Mouse (Mus musculus) midbrain, embryonic 11.5 days (tissue): ENCODE measurements at regions not wholly inside any gene's neighbourhood (a gene's known extent, or its start where the extent isn't known, plus 50 kb on each side); places are given as distances from the start of the nearest gene placed in this dataset.

Source experiments
- ATAC-seq: fragments of 200-750 bp; cut with Nextera tagmentation; 2 replicates; pipeline ENCODE4 v1.8.0; 2017; ENCODE audit warnings: moderate TSS enrichment, moderate library complexity; ENCODE audit not compliant: low FRiP score
- DNase-seq: peaks from one replicate; pipeline ENCODE4 v3.0.0; 2015; ENCODE audit warnings: low spot score; ENCODE audit errors: missing footprints
- H3K27ac ChIP-seq: fragments of 300-500 bp; sonication (generic); 2 replicates; pipeline ENCODE4 v1.5.1; 2014; ENCODE audit warnings: low read depth, low read length
- H3K27me3 ChIP-seq: fragments of 300-500 bp; sonication (generic); 2 replicates; pipeline ENCODE4 v1.6.1; 2014; ENCODE audit warnings: mild to moderate bottlenecking, low read length, moderate library complexity, mixed read lengths; ENCODE audit not compliant: control insufficient read depth, insufficient read depth
- H3K36me3 ChIP-seq: fragments of 300-500 bp; sonication (generic); 2 replicates; pipeline ENCODE4 v1.6.1; 2014; ENCODE audit warnings: mild to moderate bottlenecking, low read length, moderate library complexity, mixed read lengths; ENCODE audit not compliant: control insufficient read depth, insufficient read depth
- H3K4me1 ChIP-seq: fragments of 300-500 bp; sonication (generic); 2 replicates; pipeline ENCODE4 v1.6.1; 2014; ENCODE audit warnings: low read length; ENCODE audit not compliant: control insufficient read depth, insufficient read depth
- H3K4me2 ChIP-seq: fragments of 300-500 bp; sonication (generic); 2 replicates; pipeline ENCODE4 v1.6.1; 2014; ENCODE audit warnings: mild to moderate bottlenecking, moderate library complexity
- H3K4me3 ChIP-seq: fragments of 300-500 bp; sonication (generic); 2 replicates; pipeline ENCODE4 v1.5.1; 2014; ENCODE audit warnings: low read depth, low read length
- H3K9ac ChIP-seq: fragments of 300-500 bp; sonication (generic); 2 replicates; pipeline ENCODE4 v1.6.1; 2014; ENCODE audit warnings: low read length
- H3K9me3 ChIP-seq: fragments of 300-500 bp; sonication (generic); 2 replicates; pipeline ENCODE4 v1.6.1; 2016; ENCODE audit warnings: low read length; ENCODE audit not compliant: control insufficient read depth
- WGBS: fragments of 180-500 bp; shearing (Covaris S2); extraction: QIAGEN DNeasy Blood & Tissue Kit; methylation state at CpG from one replicate; pipeline ENCODE4 v1.1.7; 2014; 5-methylcytosine and 5-hydroxymethylcytosine counted together

DNA sequence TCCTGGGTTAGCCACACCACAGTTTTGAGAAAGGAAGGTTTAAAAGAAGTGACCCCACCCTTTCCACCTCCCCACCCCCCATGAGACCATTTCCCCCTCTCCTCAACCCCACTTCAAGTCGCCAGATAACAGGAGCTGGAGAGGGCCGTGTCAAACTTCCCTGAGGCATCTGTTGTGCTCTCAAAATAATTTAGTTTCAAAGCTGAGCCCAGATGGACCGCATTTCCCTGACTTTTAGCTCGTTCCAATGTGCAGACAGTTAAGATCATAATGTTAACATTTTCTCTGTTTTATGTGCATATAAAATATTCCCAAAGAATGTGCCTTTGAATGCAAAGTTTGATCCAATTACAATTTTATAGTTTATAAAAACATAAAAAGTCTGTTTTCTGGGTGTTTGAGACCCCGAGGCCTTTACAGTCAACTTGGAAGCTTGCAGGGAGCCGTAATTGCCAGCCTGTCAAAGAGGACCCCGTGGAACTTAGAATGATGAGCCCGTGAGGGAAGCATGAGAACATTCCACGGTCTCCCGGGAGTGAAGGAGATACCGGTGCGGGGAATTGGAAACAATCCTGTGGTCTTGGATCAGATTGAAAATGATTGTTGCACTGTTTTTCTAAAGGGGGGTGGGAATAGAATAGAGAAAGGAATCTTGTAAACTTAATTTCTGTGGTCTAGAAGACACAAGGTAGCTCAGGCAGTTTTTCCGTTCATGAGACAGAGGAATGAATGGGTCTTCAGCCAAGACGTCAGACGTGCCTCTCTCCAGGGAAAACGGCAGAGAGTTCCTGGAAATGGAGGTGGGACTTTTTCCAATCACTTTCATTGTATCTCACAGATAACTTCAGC, 903.3 kb downstream of the Mrps31 start:
- no peaks in the 10 kb centered on the region for H3K27me3 ChIP-seq
- H3K4me2 ChIP-seq: no peak overlapping the region
- H3K36me3 ChIP-seq: no peaks in the 10 kb centered on the region
- DNase-seq: no peak
- no peaks in the 10 kb centered on the region for H3K4me1 ChIP-seq
- H3K9me3 ChIP-seq: no peaks in the 10 kb centered on the region; the same call in 1 of the 2 replicates
- H3K9ac ChIP-seq: no peak overlapping the region
- H3K27ac ChIP-seq: no peak overlapping the region
- no peak overlapping the region for H3K4me3 ChIP-seq
- WGBS: 87% methylated on average over 16 of the region's 16 CpGs
- no peak for ATAC-seq

DNA sequence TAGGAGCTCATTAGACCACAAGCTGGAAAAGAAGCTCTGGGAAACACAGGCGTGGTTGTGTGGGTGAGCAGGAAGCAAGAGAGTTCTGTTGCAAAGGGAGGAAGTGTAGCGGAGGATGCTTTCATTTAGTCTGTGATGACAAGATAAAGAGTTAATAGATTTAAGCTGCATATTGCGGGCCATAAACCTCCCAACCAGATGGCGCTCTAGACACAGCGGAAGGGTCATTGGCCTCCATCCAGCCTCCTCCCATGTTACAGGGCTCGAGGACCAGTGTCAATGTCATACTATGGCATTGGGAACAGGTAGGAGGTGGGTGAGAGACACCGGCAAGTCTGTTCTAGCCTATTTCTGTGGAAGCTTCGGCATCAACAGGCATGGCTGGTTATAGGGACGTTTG, 908.4 kb downstream of the Mrps31 start:
- ATAC-seq (no peak), DNase-seq (no peak)
- Histone ChIP-seq H3K4me3 (no peak overlapping the region), H3K4me1 (no peaks in the 10 kb centered on the region), H3K9ac (no peak overlapping the region), H3K4me2 (no peak overlapping the region), H3K27ac (no peak overlapping the region), H3K9me3 (no peaks in the 10 kb centered on the region), H3K36me3 (no peaks in the 10 kb centered on the region), H3K27me3 (no peaks in the 10 kb centered on the region)
- 66% methylated on average over 9 of the region's 9 CpGs for WGBS

DNA sequence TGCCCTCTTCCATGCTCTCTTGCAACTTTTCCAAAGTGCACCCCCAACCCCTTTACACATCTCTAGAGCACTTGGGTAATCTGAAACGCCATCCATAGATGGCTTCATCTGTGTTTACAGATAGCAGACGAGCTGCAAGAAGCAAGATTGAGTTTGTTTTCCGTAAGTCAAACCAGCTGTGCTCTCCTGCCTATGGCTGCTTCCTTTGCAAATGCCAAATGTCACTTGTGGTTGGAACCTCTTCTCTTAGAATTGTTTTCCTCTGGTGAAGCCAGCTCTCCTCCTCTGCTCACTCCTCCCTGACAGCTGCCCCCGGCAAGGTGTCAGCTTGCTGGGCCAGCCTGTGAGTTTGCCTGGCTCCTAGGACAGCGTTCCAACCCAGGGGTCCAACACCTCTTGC, 910.0 kb downstream of the Mrps31 start:
- Histone ChIP-seq H3K4me1 (no peaks in the 10 kb centered on the region), H3K27me3 (no peaks in the 10 kb centered on the region), H3K4me3 (no peak overlapping the region), H3K27ac (no peak overlapping the region), H3K9me3 (no peaks in the 10 kb centered on the region), H3K9ac (no peak overlapping the region), H3K36me3 (no peaks in the 10 kb centered on the region), H3K4me2 (no peak overlapping the region)
- DNase-seq (no peak), ATAC-seq (no peak)
- 70% methylated on average over 5 of the region's 5 CpGs for WGBS

DNA sequence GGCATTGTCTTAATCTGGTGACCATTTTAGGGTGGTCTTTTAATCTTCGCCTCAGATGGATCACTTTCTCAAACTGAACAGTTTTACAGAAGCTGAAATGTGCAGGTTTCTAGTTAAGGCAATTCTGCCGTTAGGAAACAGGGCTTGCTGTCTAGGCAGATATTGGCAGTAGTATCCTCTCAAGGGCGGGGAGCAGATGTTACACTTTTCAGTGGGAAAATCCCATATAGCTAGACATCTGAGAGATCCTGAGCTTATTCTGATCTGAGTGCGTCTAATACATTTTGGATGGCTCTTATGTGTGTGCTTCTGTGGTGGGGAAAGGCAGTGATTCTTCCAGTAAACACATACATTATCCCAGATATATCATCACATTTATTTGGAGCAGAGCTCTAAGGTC, 916.1 kb downstream of the Mrps31 start:
- Histone ChIP-seq H3K9me3 (no peaks in the 10 kb centered on the region), H3K4me3 (no peak overlapping the region), H3K27ac (no peak overlapping the region), H3K36me3 (no peaks in the 10 kb centered on the region), H3K4me2 (no peak overlapping the region), H3K27me3 (no peaks in the 10 kb centered on the region), H3K4me1 (no peaks in the 10 kb centered on the region), H3K9ac (no peak overlapping the region)
- no peak for DNase-seq
- no peak for ATAC-seq
- WGBS: 88% methylated on average over 4 of the region's 4 CpGs

DNA sequence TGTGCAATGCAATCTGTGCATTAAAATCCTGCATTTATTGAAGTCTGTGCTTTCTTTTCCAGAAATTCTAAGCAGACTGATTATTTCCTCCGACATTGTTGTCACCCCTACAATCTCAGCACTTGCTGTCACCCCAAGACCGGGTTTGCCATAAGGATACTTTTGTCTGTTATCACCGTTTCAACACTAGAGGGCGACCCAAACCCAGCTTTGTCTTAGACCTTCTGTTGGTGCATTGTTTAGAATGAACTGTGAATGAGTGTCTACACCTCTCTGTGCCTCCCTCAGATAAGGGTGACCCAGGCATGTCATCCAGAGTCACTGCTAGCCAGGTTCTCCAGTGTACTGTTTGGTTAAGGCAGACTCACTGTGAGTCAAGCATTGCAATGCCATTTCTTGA, 933.0 kb downstream of the Mrps31 start:
- no peak overlapping the region for H3K27ac ChIP-seq
- ATAC-seq (no peak), DNase-seq (peak; percentile 89)
- H3K36me3 ChIP-seq: no peaks in the 10 kb centered on the region
- H3K27me3 ChIP-seq: no peaks in the 10 kb centered on the region
- WGBS: 18% methylated on average over 4 of the region's 4 CpGs
- H3K4me2 ChIP-seq: no peak overlapping the region
- no peak overlapping the region for H3K9ac ChIP-seq
- H3K9me3 ChIP-seq: peaks cover 2% of the 10 kb centered on the region; the same call in 1 of the 2 replicates
- no peak overlapping the region for H3K4me3 ChIP-seq
- H3K4me1 ChIP-seq: no peaks in the 10 kb centered on the region

DNA sequence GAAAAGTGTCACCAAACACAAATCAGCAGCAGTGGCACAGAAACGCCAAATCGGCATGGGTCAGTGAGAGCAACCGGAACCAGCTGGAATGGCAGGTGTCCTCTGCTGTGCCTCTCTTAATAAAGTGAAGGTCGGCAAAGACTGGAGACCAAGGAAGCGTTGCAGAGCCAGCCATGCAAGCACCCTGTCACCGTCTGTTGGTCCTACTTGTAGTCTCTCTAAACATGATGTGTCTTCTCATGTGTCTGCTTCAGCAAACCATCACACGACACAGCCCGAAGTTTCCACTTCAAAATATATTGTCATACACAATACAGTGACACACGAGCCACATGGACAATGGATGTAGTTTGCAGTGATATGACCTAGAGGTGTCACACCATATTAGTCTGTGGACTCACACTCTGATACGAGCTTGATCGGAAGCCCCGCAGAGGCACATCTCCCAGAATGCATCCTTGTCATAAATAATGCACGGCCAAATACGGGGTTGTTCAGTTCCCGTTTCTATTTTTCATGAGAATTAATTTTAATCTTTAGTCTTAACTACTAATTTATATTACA, 940.3 kb downstream of the Mrps31 start:
- Histone ChIP-seq H3K9me3 (no peaks in the 10 kb centered on the region), H3K4me1 (no peaks in the 10 kb centered on the region), H3K36me3 (no peaks in the 10 kb centered on the region), H3K4me3 (no peak overlapping the region), H3K4me2 (no peak overlapping the region), H3K27ac (no peak overlapping the region), H3K9ac (no peak overlapping the region), H3K27me3 (no peaks in the 10 kb centered on the region)
- no peak for DNase-seq
- ATAC-seq: no peak
- 88% methylated on average over 15 of the region's 15 CpGs for WGBS

DNA sequence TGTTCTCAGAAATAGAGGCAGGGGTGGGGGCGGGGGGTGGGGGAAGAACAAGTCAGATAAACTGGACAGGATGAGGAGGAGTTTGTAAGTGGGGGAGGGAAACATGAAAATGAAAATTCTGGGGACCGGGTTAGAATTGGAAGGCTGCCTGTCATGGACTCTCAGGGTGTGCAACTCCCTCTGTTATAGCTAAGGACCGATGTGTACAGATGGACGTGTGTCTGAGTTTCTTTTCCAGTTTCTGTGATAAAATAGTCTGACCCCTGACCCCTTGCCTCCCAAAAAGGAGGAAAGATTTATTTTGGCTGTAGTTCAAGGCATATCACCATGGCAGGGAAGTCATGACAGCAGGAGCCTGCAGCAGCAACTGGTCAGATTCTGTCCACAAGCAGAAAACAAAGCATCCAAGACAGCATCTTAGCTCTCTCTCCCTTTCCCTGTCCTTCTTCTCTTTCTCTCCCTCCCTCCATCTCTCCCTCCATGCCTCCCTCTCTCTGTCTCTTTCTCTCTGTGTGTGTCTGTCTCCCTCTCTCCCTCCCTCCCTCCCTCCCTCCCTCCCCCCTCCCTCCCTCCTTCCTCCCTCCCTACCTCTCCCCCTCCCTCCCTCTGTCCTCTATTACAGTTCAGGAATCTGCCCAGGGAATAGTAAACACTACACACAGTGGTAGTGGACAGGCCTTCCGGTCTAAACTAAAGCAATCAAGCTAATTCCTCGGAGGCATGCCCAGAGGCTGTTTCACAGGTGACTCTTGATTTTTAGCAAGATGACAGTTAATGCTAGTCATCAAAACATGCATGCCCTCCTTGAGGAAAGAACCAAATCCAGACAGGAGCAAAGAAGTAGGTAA, 941.3 kb downstream of the Mrps31 start:
- H3K4me3 ChIP-seq: no peak overlapping the region
- no peak overlapping the region for H3K27ac ChIP-seq
- H3K9ac ChIP-seq: no peak overlapping the region
- ATAC-seq: no peak
- no peak for DNase-seq
- no peaks in the 10 kb centered on the region for H3K9me3 ChIP-seq
- 62% methylated on average over 6 of the region's 6 CpGs for WGBS
- H3K4me2 ChIP-seq: no peak overlapping the region
- H3K27me3 ChIP-seq: no peaks in the 10 kb centered on the region
- H3K4me1 ChIP-seq: no peaks in the 10 kb centered on the region
- H3K36me3 ChIP-seq: no peaks in the 10 kb centered on the region

DNA sequence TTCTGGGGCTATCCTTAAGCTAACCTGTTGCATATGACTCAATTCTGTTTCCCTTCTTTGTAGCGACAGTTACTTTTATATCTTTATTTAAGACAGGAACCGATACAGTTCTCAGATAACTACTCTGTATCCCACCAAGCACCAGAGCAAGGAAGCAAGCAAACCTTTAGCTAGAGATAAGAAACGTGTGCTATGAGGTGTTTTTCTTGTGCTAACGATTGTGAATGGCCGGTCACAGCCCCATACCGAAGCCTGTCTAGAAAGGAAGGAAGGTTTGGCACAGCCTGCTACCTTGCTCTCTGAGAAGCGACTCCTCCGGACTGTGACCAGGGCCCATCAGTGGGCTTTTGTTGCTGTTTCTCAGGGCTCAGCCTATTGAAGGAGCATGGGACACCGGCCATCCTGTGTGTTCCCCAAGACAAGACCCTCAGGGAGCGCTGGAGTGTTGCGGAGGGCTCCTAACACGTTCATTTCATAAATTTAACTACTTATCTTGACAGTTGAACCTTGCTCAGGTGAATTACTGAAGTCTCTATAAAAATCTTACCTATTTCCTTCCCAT, 949.0 kb downstream of the Mrps31 start:
- H3K36me3 ChIP-seq: no peaks in the 10 kb centered on the region
- peak overlapping the region; percentile 47; the same call in 1 of the 2 replicates for H3K27ac ChIP-seq
- peak overlapping the region; percentile 6; the same call in 1 of the 2 replicates for H3K9ac ChIP-seq
- H3K4me2 ChIP-seq: no peak overlapping the region; the same call in 1 of the 2 replicates
- WGBS: 36% methylated on average over 12 of the region's 12 CpGs
- DNase-seq: peak; percentile 91
- H3K9me3 ChIP-seq: peaks cover 5% of the 10 kb centered on the region; the same call in 1 of the 2 replicates
- H3K4me1 ChIP-seq: peaks cover 8% of the 10 kb centered on the region; the same call in 1 of the 2 replicates
- no peak overlapping the region for H3K4me3 ChIP-seq
- no peaks in the 10 kb centered on the region for H3K27me3 ChIP-seq
- peak; percentile 51; the same call in 1 of the 2 replicates for ATAC-seq
